Mouse (Mus musculus): ENCODE data around the gene Lrp1.
A peak's percentile ranks its signal among the peaks of the same experiment; 100 is the strongest.

The Lrp1 gene

GRCm38 (mm10) chr10:127519041-127519701 lies 101.8 kb downstream of the Lrp1 start:
- DNase-seq, result no peak

DNA sequence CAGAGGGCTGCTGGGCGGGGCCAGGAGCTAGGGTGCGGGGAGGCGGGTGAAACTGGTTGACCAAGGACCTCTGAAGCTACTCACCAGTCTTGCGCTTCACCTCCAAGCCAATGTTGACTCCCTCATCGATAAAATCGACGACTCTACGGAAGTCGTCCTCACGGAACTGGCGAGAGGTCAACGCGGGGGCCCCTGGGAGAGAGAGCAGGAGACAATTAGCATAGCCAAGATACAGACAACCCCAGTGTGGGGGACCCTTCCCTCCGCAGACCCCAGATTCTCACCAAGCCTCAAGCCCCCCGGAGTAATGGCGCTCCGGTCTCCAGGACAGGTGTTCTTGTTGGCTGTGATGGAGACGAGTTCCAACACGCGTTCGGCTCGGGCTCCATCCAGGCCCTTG lies 103.0 kb downstream of the Lrp1 start:
- DNase-seq, result no peak

DNA sequence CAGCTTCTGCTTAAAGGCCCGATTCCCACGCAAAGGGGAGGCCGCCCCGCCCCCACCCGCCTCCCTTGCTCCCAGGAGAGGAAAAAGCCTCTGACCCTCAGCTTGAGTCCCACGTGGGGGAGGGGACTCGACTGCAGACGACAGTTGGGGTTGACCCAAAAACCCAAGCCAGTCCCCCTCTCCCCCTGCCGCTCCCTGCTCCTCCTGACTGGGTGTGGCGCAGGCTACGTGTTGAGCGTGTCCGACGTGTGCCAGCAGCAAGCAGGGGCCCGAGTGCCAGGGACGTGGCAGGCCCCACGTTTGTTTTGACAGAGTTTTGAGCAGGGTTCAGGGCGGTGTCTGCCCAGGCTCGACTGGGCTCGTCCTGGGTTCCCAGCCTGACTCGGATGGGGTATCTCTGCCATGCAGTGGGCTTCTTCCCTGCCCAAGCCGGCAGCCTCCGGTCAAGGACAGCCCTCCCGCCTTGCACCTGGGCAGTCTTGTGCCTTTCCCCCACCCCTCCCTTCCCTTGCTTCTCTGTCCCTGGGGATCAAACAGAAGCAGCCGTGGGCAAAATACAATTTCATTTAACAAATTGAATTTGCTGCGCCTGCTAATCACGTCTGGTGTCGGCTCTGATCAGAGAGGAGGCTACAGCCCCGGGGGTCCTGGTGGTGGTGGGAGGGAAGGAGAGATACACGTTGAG lies 104.2 kb downstream of the Lrp1 start:
- DNase-seq, result peak; percentile 38

GRCm38 (mm10) chr10:127515983-127516459 lies 104.9 kb downstream of the Lrp1 start:
- no peak for DNase-seq

GRCm38 (mm10) chr10:127515271-127515982 lies 105.5 kb downstream of the Lrp1 start:
- DNase-seq, result no peak

DNA sequence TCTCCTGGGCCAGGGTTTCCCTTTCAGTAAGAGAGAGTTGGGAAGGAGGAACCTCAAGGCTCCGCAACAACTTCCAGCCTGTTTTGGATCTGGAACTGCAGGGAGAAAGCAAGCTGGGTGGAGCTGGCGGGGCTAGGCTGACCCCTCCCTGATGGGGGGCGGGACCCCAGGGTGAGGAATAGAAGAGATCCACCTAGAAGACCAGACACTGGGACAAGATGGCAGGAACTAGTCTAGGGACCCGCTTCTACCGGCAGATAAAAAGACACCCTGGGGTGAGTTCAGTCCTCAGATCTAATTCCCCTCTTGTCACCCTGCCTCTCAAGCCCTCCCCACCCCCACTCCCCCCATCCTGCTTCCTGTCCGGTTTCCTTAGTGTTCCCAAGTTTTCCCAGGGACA lies 106.2 kb downstream of the Lrp1 start, which contains the start of gene Ndufa4l2:
TSS of gene Ndufa4l2 (plus strand) at position 204 of the 400 bp plus-strand sequence.
- peak; percentile 41 for DNase-seq

- DNase-seq, result no peak
These were observed 106.7 kb downstream of the Lrp1 start for GRCm38 (mm10) chr10:127514111-127514698.

DNA sequence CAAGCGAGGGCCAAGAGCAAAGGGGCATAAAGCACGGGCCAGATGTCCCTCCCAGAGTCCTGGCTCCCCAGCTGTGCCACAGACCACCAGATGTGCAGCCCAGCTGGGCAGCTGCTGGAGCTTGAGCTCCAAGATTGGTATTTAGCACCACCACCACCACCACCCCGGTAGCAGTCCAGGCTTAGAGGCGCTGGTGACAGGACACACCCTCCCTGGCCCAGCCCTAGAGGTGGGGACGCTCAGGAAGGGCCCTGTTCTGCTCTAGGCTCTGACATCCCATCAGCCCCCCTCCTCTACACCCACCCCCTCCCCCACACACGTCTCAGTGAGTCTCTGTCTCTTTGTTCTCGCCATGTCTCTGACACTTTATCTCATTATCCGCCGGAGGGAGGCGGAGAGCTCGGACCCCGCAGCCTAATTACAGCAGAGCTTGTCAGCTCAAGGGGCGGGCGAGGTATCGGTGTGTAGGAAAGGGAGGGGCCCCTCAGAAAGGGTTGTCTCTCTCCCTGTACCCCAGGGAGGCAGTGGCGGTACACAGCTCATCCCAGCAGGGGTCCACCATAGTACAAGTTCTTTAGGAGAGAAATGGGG lies 107.4 kb downstream of the Lrp1 start:
- DNase-seq, result no peak

- DNase-seq, result peak; percentile 97
These were observed 108.1 kb downstream of the Lrp1 start for GRCm38 (mm10) chr10:127512813-127513212.

DNA sequence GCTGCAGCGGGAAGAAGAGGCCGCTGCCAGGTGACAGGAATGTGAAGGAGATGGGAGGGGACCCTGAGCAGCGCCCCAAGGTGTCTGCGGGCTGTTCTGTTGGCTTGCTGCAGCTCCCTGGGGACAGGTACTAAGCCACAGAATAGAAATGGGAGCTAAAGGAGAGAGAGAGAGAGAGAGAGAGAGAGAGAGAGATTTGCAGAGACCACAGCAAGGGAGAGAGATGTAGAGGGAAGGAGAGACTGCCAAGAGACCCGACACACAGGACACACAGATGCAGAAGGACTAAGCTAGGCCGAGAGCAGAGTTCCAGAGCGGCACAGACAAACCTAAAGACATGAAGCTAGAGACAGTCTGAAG lies 108.7 kb downstream of the Lrp1 start:
- DNase-seq, result no peak

- DNase-seq, result peak; percentile 33
These were observed 109.2 kb downstream of the Lrp1 start for GRCm38 (mm10) chr10:127511634-127512306.

DNA sequence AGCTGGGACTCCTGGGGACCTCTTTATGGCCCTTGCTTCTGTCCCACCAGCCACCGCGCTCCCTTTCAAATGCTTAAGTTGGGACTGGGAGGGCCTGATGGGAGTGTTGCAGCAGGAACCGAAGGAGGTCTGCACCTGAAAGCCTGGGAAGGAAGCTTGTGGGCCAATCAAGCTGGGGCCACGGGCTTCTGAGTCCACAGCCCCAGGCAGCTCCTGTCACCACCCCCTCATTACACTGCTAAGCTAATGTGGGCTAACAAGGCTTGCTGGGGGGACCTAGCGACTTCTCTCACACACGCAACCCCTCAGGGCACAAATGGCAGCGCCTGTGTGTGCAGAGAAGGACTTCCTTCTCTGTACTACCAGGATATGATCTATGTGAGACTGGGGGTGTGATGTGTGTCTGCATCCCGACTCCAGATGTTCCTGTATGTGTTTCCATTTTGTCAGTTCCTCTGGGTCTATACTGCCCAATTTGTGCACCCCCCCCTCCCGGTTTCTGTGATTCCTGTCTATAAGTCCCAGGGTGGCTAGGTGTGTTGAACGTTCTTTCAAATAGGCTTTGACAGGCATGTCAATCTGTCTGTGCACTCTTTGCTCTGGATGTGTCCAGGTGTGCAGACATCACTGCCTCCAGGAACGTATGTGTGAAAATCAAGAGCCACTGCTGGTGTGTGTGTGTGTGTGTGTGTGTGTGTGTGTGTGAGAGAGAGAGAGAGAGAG lies 109.9 kb downstream of the Lrp1 start:
- DNase-seq, result no peak

GRCm38 (mm10) chr10:127509837-127510701 lies 110.9 kb downstream of the Lrp1 start:
- no peak for DNase-seq

DNA sequence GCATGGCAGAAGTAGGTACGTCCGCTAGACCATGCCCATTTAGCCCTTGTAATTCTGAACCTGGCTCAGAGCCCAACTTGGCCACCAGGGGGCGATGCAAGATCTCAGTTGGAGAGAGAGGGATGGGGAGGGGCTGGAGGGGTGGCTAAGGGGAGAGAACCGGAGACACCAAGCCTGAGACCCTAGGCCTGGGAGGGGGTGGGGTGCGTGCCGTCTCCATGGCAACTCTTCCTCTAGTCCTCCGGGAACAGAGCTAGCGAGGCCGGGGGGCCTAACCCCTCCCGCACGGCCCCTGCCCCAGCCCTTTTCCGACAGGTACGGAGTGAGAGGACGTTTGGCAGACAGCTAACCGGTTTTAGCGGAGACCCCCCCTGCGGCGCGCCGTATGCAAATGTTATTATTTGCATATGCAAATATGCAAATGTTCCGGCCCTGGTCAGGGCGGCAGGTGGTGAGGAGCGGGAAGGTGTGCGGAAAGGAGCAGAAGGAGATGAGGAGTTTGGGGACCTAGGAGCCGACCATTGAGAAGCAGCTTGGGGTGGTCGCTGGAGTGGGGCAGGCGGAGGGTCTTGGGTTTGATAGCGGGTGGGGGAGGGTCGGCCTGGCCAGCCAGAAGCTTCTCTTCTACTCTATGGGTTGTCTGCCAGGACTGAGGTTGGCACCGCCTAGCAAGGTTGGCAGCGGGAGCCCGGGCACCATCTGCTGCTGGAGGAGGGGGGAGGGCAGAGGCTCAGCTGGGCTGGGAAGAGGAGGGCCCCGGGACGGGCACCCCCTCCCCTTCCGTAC lies 111.7 kb downstream of the Lrp1 start:
- DNase-seq, result peak; percentile 87

DNA sequence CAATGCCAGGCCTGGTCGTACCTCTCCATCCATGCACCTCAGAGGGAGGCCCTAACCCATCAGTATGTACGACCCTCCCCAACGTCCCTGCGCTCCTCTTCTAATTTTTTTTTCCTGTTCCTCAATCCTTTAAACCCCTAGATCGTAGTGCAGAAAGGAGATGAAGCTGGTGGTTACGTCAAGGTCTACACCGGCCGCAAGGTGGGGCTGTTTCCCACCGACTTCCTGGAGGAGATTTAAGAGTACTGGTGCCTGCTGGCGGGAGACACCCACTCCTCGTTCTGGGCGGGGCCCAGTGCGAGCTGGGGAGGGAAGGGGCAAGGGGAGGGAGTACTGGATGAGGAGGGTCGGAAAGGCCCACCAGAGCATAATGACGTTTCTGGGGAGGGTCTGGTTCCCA lies 112.7 kb downstream of the Lrp1 start:
- peak; percentile 79 for DNase-seq

GRCm38 (mm10) chr10:127500894-127501893 lies 119.8 kb downstream of the Lrp1 start, which contains the start of gene Stac3:
Stac3 (plus strand) TSS chr10:127501686.
- DNase-seq, result no peak

GRCm38 (mm10) chr10:127500042-127500441 lies 120.9 kb downstream of the Lrp1 start:
- no peak for DNase-seq

GRCm38 (mm10) chr10:127499516-127499915 lies 121.4 kb downstream of the Lrp1 start:
- no peak for DNase-seq

Measured in lung, postnatal 14 days (tissue).